Mouse (Mus musculus): ENCODE measurements around the gene Psrc1. TPM values are rescaled to one million over a fixed set of nuclear protein-coding genes. Genes with fewer than 3 reads are reported as not detected.

The Psrc1 gene
- polyA plus RNA-seq, 1 experiment from 2014 or later: 19.0 TPM

GRCm38 (mm10) chr3:108436380-108436714 is 52.7 kb downstream of the Psrc1 start:
- H3K27me3 ChIP-seq (ENCODE audit: insufficient read depth, low read length): no peaks in the 10 kb centered on the region
- H3K36me3 ChIP-seq (ENCODE audit: insufficient read depth, low read length): peaks cover 35% of the 10 kb centered on the region
- H3K4me2 ChIP-seq (ENCODE audit: low read length): no peak overlapping the region
- no peak overlapping the region for H3K27ac ChIP-seq
- ATAC-seq (replicated peaks; ENCODE audit: low FRiP score, low read depth) (no peak), DNase-seq (ENCODE audit: low spot score) (no peak)
- H3K4me1 ChIP-seq (replicated peaks; ENCODE audit: insufficient read depth, low read length): no peaks in the 10 kb centered on the region
- no peaks in the 10 kb centered on the region for H3K9me3 ChIP-seq (replicated peaks; ENCODE audit: low read length)
- peak; percentile 32; the same call in 1 of the 2 replicates for TF ChIP-seq CTCF (IDR thresholded peaks at IDR 0.05; ENCODE audit: low read depth)
- H3K4me3 ChIP-seq (replicated peaks; ENCODE audit: low read depth, low read length): no peak overlapping the region
- WGBS: 82% methylated on average over 7 of the region's 7 CpGs
- H3K9ac ChIP-seq (ENCODE audit: low read depth, low read length): no peak overlapping the region

Other genes starting within 250 kb of the Psrc1 start
- 134 and 147 TPM in 2 replicates for gene Gnai3, start 237.7 kb upstream of the Psrc1 start, polyA plus RNA-seq (2015; fragmentation: Nextera tagmentation; extraction: Ambion mirVana)
- not detected in 2 replicates for gene Gpr61, start 229.0 kb upstream of the Psrc1 start, polyA plus RNA-seq (2015; fragmentation: Nextera tagmentation; extraction: Ambion mirVana)
- 4.2 and 5.4 TPM in 2 replicates for gene Amigo1, start 197.5 kb upstream of the Psrc1 start, polyA plus RNA-seq (2015; fragmentation: Nextera tagmentation; extraction: Ambion mirVana)
- gene Cyb561d1, start 182.6 kb upstream of the Psrc1 start, polyA plus RNA-seq (2015; fragmentation: Nextera tagmentation; extraction: Ambion mirVana): 3.1 and 3.4 TPM in 2 replicates
- 10.9 and 11.0 TPM in 2 replicates for gene Atxn7l2, start 172.9 kb upstream of the Psrc1 start, polyA plus RNA-seq (2015; fragmentation: Nextera tagmentation; extraction: Ambion mirVana)
- gene Sypl2, start 157.2 kb upstream of the Psrc1 start, polyA plus RNA-seq (2015; fragmentation: Nextera tagmentation; extraction: Ambion mirVana): 3.5 and 3.6 TPM in 2 replicates
- 254 and 255 TPM in 2 replicates for gene Psma5, start 126.9 kb upstream of the Psrc1 start, polyA plus RNA-seq (2015; fragmentation: Nextera tagmentation; extraction: Ambion mirVana)
- gene Sort1, start 99.8 kb upstream of the Psrc1 start, polyA plus RNA-seq (2015; fragmentation: Nextera tagmentation; extraction: Ambion mirVana): 11.7 and 12.4 TPM in 2 replicates
- gene Mybphl, start 18.9 kb upstream of the Psrc1 start, polyA plus RNA-seq (2015; fragmentation: Nextera tagmentation; extraction: Ambion mirVana): not detected in 2 replicates
- 15.1 and 16.9 TPM in 2 replicates for gene Celsr2, start 31.7 kb downstream of the Psrc1 start, polyA plus RNA-seq (2015; fragmentation: Nextera tagmentation; extraction: Ambion mirVana)
- 118 and 135 TPM in 2 replicates for gene Sars, start 61.4 kb downstream of the Psrc1 start, polyA plus RNA-seq (2015; fragmentation: Nextera tagmentation; extraction: Ambion mirVana)
- gene 1700013F07Rik, start 150.3 kb downstream of the Psrc1 start, polyA plus RNA-seq (2015; fragmentation: Nextera tagmentation; extraction: Ambion mirVana): not detected in 2 replicates
- 1.6 and 1.7 TPM in 2 replicates for gene 5330417C22Rik, start 152.7 kb downstream of the Psrc1 start, polyA plus RNA-seq (2015; fragmentation: Nextera tagmentation; extraction: Ambion mirVana)
- gene Tmem167b, start 178.6 kb downstream of the Psrc1 start, polyA plus RNA-seq (2015; fragmentation: Nextera tagmentation; extraction: Ambion mirVana): 33.5 and 35.8 TPM in 2 replicates
- 38.3 and 40.8 TPM in 2 replicates for gene Taf13, start 187.9 kb downstream of the Psrc1 start, polyA plus RNA-seq (2015; fragmentation: Nextera tagmentation; extraction: Ambion mirVana)
- 5.9 and 6.8 TPM in 2 replicates for gene Wdr47, start 207.4 kb downstream of the Psrc1 start, polyA plus RNA-seq (2015; fragmentation: Nextera tagmentation; extraction: Ambion mirVana)

Measured in kidney, postnatal 0 days (tissue).